Mouse (Mus musculus): ENCODE results near the gene Ibtk. TPM values are rescaled to one million over a fixed set of nuclear protein-coding genes. Genes with fewer than 3 reads are reported as not detected.

Gene Ibtk
- total and polyA plus RNA-seq, 2 experiments: 5.2 to 32.5 TPM

DNA sequence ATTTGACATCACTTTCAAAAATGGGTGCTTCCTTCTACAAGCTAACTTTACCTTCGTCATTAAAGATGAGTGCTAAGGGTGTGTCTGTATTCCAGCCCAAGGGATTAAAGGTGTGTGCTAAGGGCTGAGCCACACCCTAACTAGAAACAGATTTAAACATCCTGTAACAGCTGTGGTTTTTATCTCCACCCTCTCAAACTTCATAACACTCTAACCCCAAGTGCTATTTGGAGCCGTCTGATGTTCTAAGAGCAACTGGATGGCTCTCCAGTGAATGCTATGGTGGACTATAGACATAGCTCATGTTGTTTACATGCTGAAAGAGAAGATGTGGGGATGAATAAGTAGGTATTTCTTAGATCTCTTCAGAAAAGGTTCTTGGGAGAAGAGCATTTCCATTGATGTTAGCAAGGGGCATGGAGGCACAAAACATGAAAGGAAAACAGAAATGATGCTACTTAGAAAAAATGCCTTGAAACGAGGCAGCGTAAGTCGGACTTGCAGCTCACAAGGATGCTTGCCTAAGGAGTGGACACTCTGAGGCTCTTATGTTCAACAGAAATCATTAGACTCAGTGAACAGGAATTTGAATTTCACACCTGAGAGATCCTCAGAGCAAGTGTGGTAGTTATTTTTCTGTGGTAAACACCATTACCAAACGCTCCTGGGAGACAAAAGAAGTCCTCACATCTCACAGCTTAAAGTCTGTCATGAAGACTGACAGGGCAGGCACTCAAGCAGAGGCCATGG lies 77.4 kb downstream of the Ibtk start:
- TF ChIP-seq CTCF (IDR thresholded peaks at IDR 0.05; ENCODE audit: low read depth, low read length) (no peak), POLR2A (IDR thresholded peaks at IDR 0.05; ENCODE audit: extremely low read depth, insufficient read depth, low read length) (no peak)
- WGBS: 85% methylated on average over 6 of the region's 6 CpGs
- no peak for DNase-seq (ENCODE audit: extremely low read depth, low read depth, low spot score)
- Histone ChIP-seq H3K36me3 (ENCODE audit: control insufficient read depth, insufficient read depth, low read length) (no peaks in the 10 kb centered on the region), H3K79me2 (ENCODE audit: control insufficient read depth, insufficient read depth, low read length) (no peaks in the 10 kb centered on the region), H3K4me1 (ENCODE audit: control insufficient read depth, insufficient read depth, low read length) (no peaks in the 10 kb centered on the region), H3K27ac (replicated peaks; ENCODE audit: insufficient read depth, low read depth, low read length) (no peak overlapping the region), H3K9ac (ENCODE audit: low read depth, low read length) (no peak overlapping the region), H3K27me3 (ENCODE audit: control insufficient read depth, insufficient read depth, low read length) (no peaks in the 10 kb centered on the region), H3K4me3 (ENCODE audit: insufficient read depth, low read depth, low read length) (no peak overlapping the region)

DNA sequence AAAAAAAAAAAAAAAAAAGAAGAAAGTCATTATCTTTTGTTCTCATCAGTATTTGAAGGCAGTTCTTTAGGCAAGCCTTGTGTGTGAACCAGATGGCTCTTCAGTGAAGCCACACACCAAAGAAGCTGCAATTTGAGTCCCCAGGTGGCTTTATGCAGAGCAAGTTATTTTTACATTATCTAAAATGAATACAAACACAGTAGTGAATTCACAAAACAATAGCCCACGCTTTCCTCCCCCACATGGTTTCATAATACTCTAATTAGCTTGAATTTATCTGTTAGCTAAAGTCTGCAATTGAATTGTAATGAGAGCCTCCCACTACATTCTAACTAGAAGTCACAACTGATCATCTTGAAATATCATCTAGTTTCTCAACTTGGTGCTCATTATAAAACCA lies 84.8 kb downstream of the Ibtk start:
- Histone ChIP-seq H3K36me3 (ENCODE audit: control insufficient read depth, insufficient read depth, low read length) (no peaks in the 10 kb centered on the region), H3K27me3 (ENCODE audit: control insufficient read depth, insufficient read depth, low read length) (no peaks in the 10 kb centered on the region; the same call in 1 of the 2 replicates), H3K4me3 (ENCODE audit: insufficient read depth, low read depth, low read length) (no peak overlapping the region), H3K27ac (replicated peaks; ENCODE audit: insufficient read depth, low read depth, low read length) (no peak overlapping the region), H3K9ac (ENCODE audit: low read depth, low read length) (no peak overlapping the region), H3K79me2 (ENCODE audit: control insufficient read depth, insufficient read depth, low read length) (no peaks in the 10 kb centered on the region), H3K4me1 (ENCODE audit: control insufficient read depth, insufficient read depth, low read length) (no peaks in the 10 kb centered on the region)
- WGBS: 86% methylated on average over 1 of the region's 1 CpGs
- TF ChIP-seq CTCF (IDR thresholded peaks at IDR 0.05; ENCODE audit: low read depth, low read length): no peak
- TF ChIP-seq POLR2A (IDR thresholded peaks at IDR 0.05; ENCODE audit: extremely low read depth, insufficient read depth, low read length): no peak
- DNase-seq (ENCODE audit: extremely low read depth, low read depth, low spot score): no peak

DNA sequence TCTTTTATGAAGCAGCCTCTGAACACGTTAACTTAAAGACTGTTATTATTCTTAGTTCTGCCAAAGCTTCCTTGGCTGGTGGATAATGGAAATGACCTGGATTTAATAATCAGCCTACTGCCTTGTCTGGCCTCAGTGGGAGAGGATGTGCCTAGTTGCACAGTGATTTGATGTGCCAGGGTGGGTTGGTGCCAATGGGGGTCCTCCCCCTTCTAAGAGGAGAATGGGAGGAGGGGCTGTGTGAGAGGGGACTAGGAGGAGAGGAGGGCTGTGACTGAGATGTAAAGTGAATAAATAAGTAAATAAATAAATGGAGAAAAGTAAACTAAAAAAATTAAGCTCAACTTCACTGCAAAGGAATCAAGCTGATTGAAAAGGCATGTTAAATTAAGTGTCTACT lies 85.3 kb downstream of the Ibtk start:
- no peak for DNase-seq (ENCODE audit: extremely low read depth, low read depth, low spot score)
- no peak overlapping the region for H3K27ac ChIP-seq (replicated peaks; ENCODE audit: insufficient read depth, low read depth, low read length)
- no peak overlapping the region for H3K9ac ChIP-seq (ENCODE audit: low read depth, low read length)
- 80% methylated on average over 1 of the region's 1 CpGs for WGBS
- no peaks in the 10 kb centered on the region for H3K79me2 ChIP-seq (ENCODE audit: control insufficient read depth, insufficient read depth, low read length)
- H3K27me3 ChIP-seq (ENCODE audit: control insufficient read depth, insufficient read depth, low read length): no peaks in the 10 kb centered on the region; the same call in 1 of the 2 replicates
- no peaks in the 10 kb centered on the region for H3K36me3 ChIP-seq (ENCODE audit: control insufficient read depth, insufficient read depth, low read length)
- H3K4me1 ChIP-seq (ENCODE audit: control insufficient read depth, insufficient read depth, low read length): no peaks in the 10 kb centered on the region
- no peak overlapping the region for H3K4me3 ChIP-seq (ENCODE audit: insufficient read depth, low read depth, low read length)
- TF ChIP-seq POLR2A (IDR thresholded peaks at IDR 0.05; ENCODE audit: extremely low read depth, insufficient read depth, low read length) (no peak), CTCF (IDR thresholded peaks at IDR 0.05; ENCODE audit: low read depth, low read length) (no peak)

DNA sequence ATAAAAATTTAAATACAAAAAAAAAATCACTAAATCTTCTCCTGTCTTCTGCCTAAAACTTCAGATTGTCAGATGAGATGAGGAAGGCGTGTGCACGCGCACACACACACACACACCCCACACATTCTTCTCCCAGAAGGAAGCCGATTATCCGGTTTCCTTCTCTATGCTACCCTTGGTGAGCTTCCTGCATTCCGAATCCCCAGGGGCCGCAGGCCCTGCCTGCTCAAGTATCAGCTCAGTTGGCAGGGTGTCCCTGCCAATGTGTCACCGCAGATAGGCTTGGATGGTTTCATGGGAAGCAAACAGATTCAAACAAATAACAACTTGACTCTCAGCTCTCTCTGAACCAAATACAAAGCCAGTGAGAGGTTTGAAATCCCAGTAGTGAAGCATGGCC lies 86.0 kb downstream of the Ibtk start:
- Histone ChIP-seq H3K79me2 (ENCODE audit: control insufficient read depth, insufficient read depth, low read length) (no peaks in the 10 kb centered on the region), H3K9ac (ENCODE audit: low read depth, low read length) (no peak overlapping the region), H3K4me1 (ENCODE audit: control insufficient read depth, insufficient read depth, low read length) (no peaks in the 10 kb centered on the region), H3K4me3 (ENCODE audit: insufficient read depth, low read depth, low read length) (no peak overlapping the region), H3K27me3 (ENCODE audit: control insufficient read depth, insufficient read depth, low read length) (no peaks in the 10 kb centered on the region; the same call in 1 of the 2 replicates), H3K27ac (replicated peaks; ENCODE audit: insufficient read depth, low read depth, low read length) (no peak overlapping the region), H3K36me3 (ENCODE audit: control insufficient read depth, insufficient read depth, low read length) (no peaks in the 10 kb centered on the region)
- DNase-seq (ENCODE audit: extremely low read depth, low read depth, low spot score): no peak
- TF ChIP-seq POLR2A (IDR thresholded peaks at IDR 0.05; ENCODE audit: extremely low read depth, insufficient read depth, low read length) (no peak), CTCF (IDR thresholded peaks at IDR 0.05; ENCODE audit: low read depth, low read length) (no peak)
- 38% methylated on average over 8 of the region's 8 CpGs for WGBS

GRCm38 (mm10) chr9:85653401-85653800 lies 95.7 kb downstream of the Ibtk start:
- Histone ChIP-seq H3K27ac (replicated peaks; ENCODE audit: insufficient read depth, low read depth, low read length) (no peak overlapping the region), H3K79me2 (ENCODE audit: control insufficient read depth, insufficient read depth, low read length) (no peaks in the 10 kb centered on the region), H3K9ac (ENCODE audit: low read depth, low read length) (no peak overlapping the region), H3K36me3 (ENCODE audit: control insufficient read depth, insufficient read depth, low read length) (no peaks in the 10 kb centered on the region), H3K4me1 (ENCODE audit: control insufficient read depth, insufficient read depth, low read length) (no peaks in the 10 kb centered on the region), H3K4me3 (ENCODE audit: insufficient read depth, low read depth, low read length) (no peak overlapping the region), H3K27me3 (ENCODE audit: control insufficient read depth, insufficient read depth, low read length) (no peaks in the 10 kb centered on the region)
- WGBS: 65% methylated on average over 4 of the region's 4 CpGs
- no peak for DNase-seq (ENCODE audit: extremely low read depth, low read depth, low spot score)
- no peak for TF ChIP-seq CTCF (IDR thresholded peaks at IDR 0.05; ENCODE audit: low read depth, low read length)
- TF ChIP-seq POLR2A (IDR thresholded peaks at IDR 0.05; ENCODE audit: extremely low read depth, insufficient read depth, low read length): no peak

- WGBS: 70% methylated on average over 2 of the region's 2 CpGs
- no peak for TF ChIP-seq CTCF (IDR thresholded peaks at IDR 0.05; ENCODE audit: low read depth, low read length)
- no peak for TF ChIP-seq POLR2A (IDR thresholded peaks at IDR 0.05; ENCODE audit: extremely low read depth, insufficient read depth, low read length)
- H3K4me3 ChIP-seq (ENCODE audit: insufficient read depth, low read depth, low read length): no peak overlapping the region
Observed at GRCm38 (mm10) chr9:85638276-85638675, 110.9 kb downstream of the Ibtk start.

More at GRCm38 (mm10) chr9:85638276-85638675, 110.9 kb downstream of the Ibtk start:
- H3K27me3 ChIP-seq (ENCODE audit: control insufficient read depth, insufficient read depth, low read length): no peaks in the 10 kb centered on the region
- no peaks in the 10 kb centered on the region for H3K36me3 ChIP-seq (ENCODE audit: control insufficient read depth, insufficient read depth, low read length)
- no peaks in the 10 kb centered on the region for H3K4me1 ChIP-seq (ENCODE audit: control insufficient read depth, insufficient read depth, low read length)
- H3K9ac ChIP-seq (ENCODE audit: low read depth, low read length): no peak overlapping the region
- no peak overlapping the region for H3K27ac ChIP-seq (replicated peaks; ENCODE audit: insufficient read depth, low read depth, low read length)
- H3K79me2 ChIP-seq (ENCODE audit: control insufficient read depth, insufficient read depth, low read length): no peaks in the 10 kb centered on the region
- DNase-seq (ENCODE audit: extremely low read depth, low read depth, low spot score): no peak

Other genes with a start within 250 kb of the Ibtk start
- gene Tpbg, start 93.0 kb upstream of the Ibtk start, total RNA-seq (2014; rRNA removed): 0.13 TPM in 1 of 2 replicates, not detected in the other
- 0.02 and 0.10 TPM in 2 replicates for gene Tpbg, start 93.0 kb upstream of the Ibtk start, polyA plus RNA-seq (2012; rRNA removed)

All from liver, adult 2 months (tissue).